Mouse (Mus musculus): ENCODE data around the gene Ammecr1. TPM values are rescaled to one million over a fixed set of nuclear protein-coding genes. Genes with fewer than 3 reads are reported as not detected.
A peak's percentile ranks its signal among the peaks of the same experiment; 100 is the strongest.

Gene Ammecr1
- total RNA-seq, 1 experiment: 10.1 TPM

DNA sequence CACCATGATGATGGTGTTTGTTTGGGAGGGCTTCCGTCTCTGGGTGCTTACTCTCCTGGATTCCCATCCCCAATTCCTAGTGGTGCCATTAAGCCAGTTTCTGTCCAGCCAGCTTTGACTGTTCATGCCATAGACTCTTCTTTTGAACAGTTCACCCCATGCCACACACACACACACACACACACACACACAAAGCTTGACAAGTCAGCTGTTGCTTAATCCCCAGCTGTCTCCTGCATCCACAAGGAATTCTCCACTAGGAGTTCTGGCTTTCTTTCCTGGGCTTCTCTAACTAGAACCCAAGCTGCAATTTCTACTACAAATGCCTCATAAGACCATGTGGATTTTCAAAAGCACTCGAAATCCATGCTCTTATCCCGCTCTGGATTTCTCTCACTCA is 5.2 kb upstream of the Ammecr1 start:
- Histone ChIP-seq H3K4me1 (ENCODE audit: control insufficient read depth in 2 of 2, insufficient read depth in 2 of 2, low read length in 2 of 2, poor library complexity in 1 of 2) (no peaks in the 10 kb centered on the region), H3K9me3 (ENCODE audit: control insufficient read depth, insufficient read depth, low read depth, low read length) (no peaks in the 10 kb centered on the region), H3K36me3 (ENCODE audit: control insufficient read depth, insufficient read depth, low read length, poor library complexity, severe bottlenecking) (no peaks in the 10 kb centered on the region), H3K27ac (ENCODE audit: insufficient read depth, low read depth, low read length, poor library complexity, severe bottlenecking) (no peak overlapping the region), H3K9ac (ENCODE audit: insufficient read depth, low read depth, low read length, poor library complexity, severe bottlenecking) (no peak overlapping the region), H3K4me3 (ENCODE audit: insufficient read depth in 1 of 2, low read depth in 1 of 2, low read length in 2 of 2, poor library complexity in 1 of 2, severe bottlenecking in 1 of 2) (no peak overlapping the region)
- no peak for DNase-seq (ENCODE audit: low read depth, low spot score)
- TF ChIP-seq ZNF384 (IDR thresholded peaks at IDR 0.05; ENCODE audit: low read depth, low read length): no peak
- no peak for TF ChIP-seq CHD2 (IDR thresholded peaks at IDR 0.05; ENCODE audit: low read depth, low read length)
- no peak for TF ChIP-seq MAFK (IDR thresholded peaks at IDR 0.05; ENCODE audit: insufficient read depth, low read depth, low read length)
- TF ChIP-seq HCFC1 (IDR thresholded peaks at IDR 0.05; ENCODE audit: borderline replicate concordance, insufficient read depth, low read length): no peak
- TF ChIP-seq ZC3H11A (IDR thresholded peaks at IDR 0.05; ENCODE audit: borderline replicate concordance, low read depth, low read length): no peak
- in situ Hi-C loops (cut with MboI; ENCODE audit: low sequenced_read_pairs in 2 of 2, unreplicated experiment in 2 of 2): no loop called here

DNA sequence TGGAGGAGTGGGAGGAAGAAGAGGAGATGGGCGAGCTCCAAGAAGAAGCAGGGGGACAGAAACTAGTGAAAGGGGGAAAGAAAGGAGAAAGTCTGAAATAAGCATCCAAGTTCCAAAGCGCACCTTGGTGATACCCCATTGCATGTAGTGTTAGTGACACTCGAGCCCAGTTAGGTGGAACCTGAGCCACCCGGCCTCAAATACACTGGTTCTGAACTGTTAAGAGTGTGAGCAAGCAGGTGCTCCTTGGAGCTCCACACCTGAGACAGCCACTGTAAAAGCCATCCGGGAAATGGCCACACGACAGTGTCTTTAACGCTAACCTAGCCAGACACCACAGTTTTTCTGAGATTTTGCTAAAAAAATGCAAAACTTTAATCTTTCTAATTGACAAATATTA is 539 bp upstream of the Ammecr1 start:
- H3K4me1 ChIP-seq (ENCODE audit: control insufficient read depth in 2 of 2, insufficient read depth in 2 of 2, low read length in 2 of 2, poor library complexity in 1 of 2): no peaks in the 10 kb centered on the region
- peak overlapping the region; percentile 25 to 58 for H3K4me3 ChIP-seq (ENCODE audit: insufficient read depth in 1 of 2, low read depth in 1 of 2, low read length in 2 of 2, poor library complexity in 1 of 2, severe bottlenecking in 1 of 2)
- no peaks in the 10 kb centered on the region for H3K9me3 ChIP-seq (ENCODE audit: control insufficient read depth, insufficient read depth, low read depth, low read length)
- H3K36me3 ChIP-seq (ENCODE audit: control insufficient read depth, insufficient read depth, low read length, poor library complexity, severe bottlenecking): no peaks in the 10 kb centered on the region
- H3K9ac ChIP-seq (ENCODE audit: insufficient read depth, low read depth, low read length, poor library complexity, severe bottlenecking): peak overlapping the region; percentile 38
- no peak for DNase-seq (ENCODE audit: low read depth, low spot score)
- in situ Hi-C loops (cut with MboI; ENCODE audit: low sequenced_read_pairs in 2 of 2, unreplicated experiment in 2 of 2): no loop called here
- no peak overlapping the region for H3K27ac ChIP-seq (ENCODE audit: insufficient read depth, low read depth, low read length, poor library complexity, severe bottlenecking)
- no peak for TF ChIP-seq ZC3H11A (IDR thresholded peaks at IDR 0.05; ENCODE audit: borderline replicate concordance, low read depth, low read length)
- no peak for TF ChIP-seq HCFC1 (IDR thresholded peaks at IDR 0.05; ENCODE audit: borderline replicate concordance, insufficient read depth, low read length)
- TF ChIP-seq ZNF384 (IDR thresholded peaks at IDR 0.05; ENCODE audit: low read depth, low read length): peak; percentile 40; the same call in 1 of the 2 replicates
- no peak for TF ChIP-seq MAFK (IDR thresholded peaks at IDR 0.05; ENCODE audit: insufficient read depth, low read depth, low read length)

DNA sequence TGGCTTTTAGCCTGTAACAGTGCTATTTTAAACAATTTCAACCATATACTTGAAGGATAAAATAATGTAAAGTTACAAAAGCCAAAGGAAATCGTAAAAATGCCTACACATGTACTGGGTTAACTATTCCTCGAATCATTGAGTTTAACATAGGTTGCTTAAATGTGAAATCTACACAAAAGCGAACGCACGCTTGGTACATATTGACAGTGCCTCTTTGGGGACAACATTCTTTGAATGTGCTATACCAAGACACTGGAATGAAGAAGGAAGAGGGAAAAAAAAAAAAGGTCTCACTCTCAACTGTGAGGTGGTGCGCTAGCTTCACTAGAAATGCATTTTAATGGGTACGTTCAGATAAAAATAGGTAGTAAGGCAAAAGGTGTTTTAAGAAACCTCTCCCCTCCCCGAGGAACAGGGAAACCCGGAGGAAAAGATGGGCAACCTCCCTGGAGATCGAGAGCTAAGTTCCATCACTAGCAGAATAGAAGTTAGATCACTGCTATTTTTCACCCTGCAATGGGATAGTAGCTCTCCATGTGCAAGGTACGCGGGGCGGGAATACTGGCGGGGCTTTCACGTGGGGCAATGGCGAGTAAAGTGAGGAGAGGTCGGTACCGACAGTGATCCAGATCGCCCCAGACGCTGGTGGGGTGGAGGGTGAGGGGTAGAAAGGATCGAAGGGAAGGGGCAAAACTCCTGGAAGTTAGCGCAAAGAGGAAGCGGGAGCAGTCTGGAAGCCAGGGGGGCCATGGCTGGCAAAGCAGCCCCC is 1.1 kb downstream of the Ammecr1 start:
- in situ Hi-C loops (cut with MboI; ENCODE audit: low sequenced_read_pairs in 2 of 2, unreplicated experiment in 2 of 2): no loop called here
- Histone ChIP-seq H3K27ac (ENCODE audit: insufficient read depth, low read depth, low read length, poor library complexity, severe bottlenecking) (no peak overlapping the region), H3K9ac (ENCODE audit: insufficient read depth, low read depth, low read length, poor library complexity, severe bottlenecking) (peak overlapping the region; percentile 95), H3K36me3 (ENCODE audit: control insufficient read depth, insufficient read depth, low read length, poor library complexity, severe bottlenecking) (no peaks in the 10 kb centered on the region), H3K4me1 (ENCODE audit: control insufficient read depth in 2 of 2, insufficient read depth in 2 of 2, low read length in 2 of 2, poor library complexity in 1 of 2) (no peaks in the 10 kb centered on the region), H3K4me3 (ENCODE audit: insufficient read depth in 1 of 2, low read depth in 1 of 2, low read length in 2 of 2, poor library complexity in 1 of 2, severe bottlenecking in 1 of 2) (peak overlapping the region; percentile 86 to 94), H3K9me3 (ENCODE audit: control insufficient read depth, insufficient read depth, low read depth, low read length) (no peaks in the 10 kb centered on the region)
- DNase-seq (ENCODE audit: low read depth, low spot score): no peak
- TF ChIP-seq HCFC1 (IDR thresholded peaks at IDR 0.05; ENCODE audit: borderline replicate concordance, insufficient read depth, low read length): no peak
- no peak for TF ChIP-seq MAFK (IDR thresholded peaks at IDR 0.05; ENCODE audit: insufficient read depth, low read depth, low read length)
- TF ChIP-seq ZNF384 (IDR thresholded peaks at IDR 0.05; ENCODE audit: low read depth, low read length): no peak
- TF ChIP-seq CHD2 (IDR thresholded peaks at IDR 0.05; ENCODE audit: low read depth, low read length): no peak
- TF ChIP-seq ZC3H11A (IDR thresholded peaks at IDR 0.05; ENCODE audit: borderline replicate concordance, low read depth, low read length): no peak

DNA sequence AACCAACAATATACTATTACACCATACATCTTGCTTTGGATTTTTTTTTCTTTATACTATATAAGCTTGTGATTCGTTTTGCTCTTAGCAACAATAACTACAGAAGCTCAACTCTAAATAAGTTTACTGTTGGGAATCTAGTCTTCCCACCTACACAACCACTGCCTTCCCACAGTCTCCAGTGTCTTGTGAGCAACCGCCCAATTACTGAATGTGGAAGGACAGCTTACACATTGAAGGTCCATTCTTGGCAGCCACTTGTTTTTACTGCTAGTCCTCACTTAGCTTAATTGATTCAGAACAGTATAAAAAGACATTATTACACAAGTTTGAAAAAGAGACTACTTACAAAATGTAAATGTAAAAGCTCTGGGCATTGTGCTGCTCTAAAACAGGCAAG is 6.1 kb downstream of the Ammecr1 start:
- H3K27ac ChIP-seq (ENCODE audit: insufficient read depth, low read depth, low read length, poor library complexity, severe bottlenecking): no peak overlapping the region
- no peak for DNase-seq (ENCODE audit: low read depth, low spot score)
- no peaks in the 10 kb centered on the region for H3K4me1 ChIP-seq (ENCODE audit: control insufficient read depth in 2 of 2, insufficient read depth in 2 of 2, low read length in 2 of 2, poor library complexity in 1 of 2)
- no peaks in the 10 kb centered on the region for H3K9me3 ChIP-seq (ENCODE audit: control insufficient read depth, insufficient read depth, low read depth, low read length)
- no peaks in the 10 kb centered on the region for H3K36me3 ChIP-seq (ENCODE audit: control insufficient read depth, insufficient read depth, low read length, poor library complexity, severe bottlenecking)
- no peak for TF ChIP-seq ZNF384 (IDR thresholded peaks at IDR 0.05; ENCODE audit: low read depth, low read length)
- no peak overlapping the region for H3K4me3 ChIP-seq (ENCODE audit: insufficient read depth in 1 of 2, low read depth in 1 of 2, low read length in 2 of 2, poor library complexity in 1 of 2, severe bottlenecking in 1 of 2)
- in situ Hi-C loops (cut with MboI; ENCODE audit: low sequenced_read_pairs in 2 of 2, unreplicated experiment in 2 of 2): no loop called here
- no peak overlapping the region for H3K9ac ChIP-seq (ENCODE audit: insufficient read depth, low read depth, low read length, poor library complexity, severe bottlenecking)

All from ES-E14 (cell line).